Mouse (Mus musculus): ENCODE measurements around the gene Cbx5. TPM values are rescaled to one million over a fixed set of nuclear protein-coding genes. Genes with fewer than 3 reads are reported as not detected.

Gene Cbx5
- polyA plus RNA-seq, 1 experiment = 172 TPM

GRCm38 (mm10) chr15:103177611-103178041 is 62.0 kb downstream of the Cbx5 start:
- no peak overlapping the region for H3K27ac ChIP-seq (ENCODE audit: insufficient read depth, low read length)
- TF ChIP-seq POLR2A (IDR thresholded peaks at IDR 0.05; ENCODE audit: low read depth, low read length) (no peak), CTCF (IDR thresholded peaks at IDR 0.05; ENCODE audit: borderline replicate concordance, insufficient read depth, low read length) (no peak)
- H3K4me3 ChIP-seq (ENCODE audit: insufficient read depth, low read length) = no peak overlapping the region
- no peaks in the 10 kb centered on the region for H3K4me1 ChIP-seq (ENCODE audit: control insufficient read depth, insufficient read depth, low read length)

GRCm38 (mm10) chr15:103176874-103177421 is 62.7 kb downstream of the Cbx5 start:
- Histone ChIP-seq H3K27ac (ENCODE audit: insufficient read depth, low read length) (no peak overlapping the region), H3K4me1 (ENCODE audit: control insufficient read depth, insufficient read depth, low read length) (no peaks in the 10 kb centered on the region), H3K4me3 (ENCODE audit: insufficient read depth, low read length) (no peak overlapping the region)
- TF ChIP-seq CTCF (IDR thresholded peaks at IDR 0.05; ENCODE audit: borderline replicate concordance, insufficient read depth, low read length) (peak; percentile 95), POLR2A (IDR thresholded peaks at IDR 0.05; ENCODE audit: low read depth, low read length) (no peak)

- Histone ChIP-seq H3K4me3 (ENCODE audit: insufficient read depth, low read length) (no peak overlapping the region), H3K27ac (ENCODE audit: insufficient read depth, low read length) (no peak overlapping the region), H3K4me1 (ENCODE audit: control insufficient read depth, insufficient read depth, low read length) (peaks cover 5% of the 10 kb centered on the region; the same call in 1 of the 2 replicates)
- TF ChIP-seq POLR2A (IDR thresholded peaks at IDR 0.05; ENCODE audit: low read depth, low read length) (no peak), CTCF (IDR thresholded peaks at IDR 0.05; ENCODE audit: borderline replicate concordance, insufficient read depth, low read length) (no peak)
These were observed 66.4 kb downstream of the Cbx5 start for GRCm38 (mm10) chr15:103173251-103173650.

- TF ChIP-seq POLR2A (IDR thresholded peaks at IDR 0.05; ENCODE audit: low read depth, low read length) (no peak), CTCF (IDR thresholded peaks at IDR 0.05; ENCODE audit: borderline replicate concordance, insufficient read depth, low read length) (peak; percentile 48)
- Histone ChIP-seq H3K4me1 (ENCODE audit: control insufficient read depth, insufficient read depth, low read length) (peaks cover 5% of the 10 kb centered on the region; the same call in 1 of the 2 replicates), H3K27ac (ENCODE audit: insufficient read depth, low read length) (no peak overlapping the region), H3K4me3 (ENCODE audit: insufficient read depth, low read length) (no peak overlapping the region)
These were observed 67.1 kb downstream of the Cbx5 start for GRCm38 (mm10) chr15:103172537-103172936.

GRCm38 (mm10) chr15:103171276-103171675 is 68.3 kb downstream of the Cbx5 start:
- Histone ChIP-seq H3K27ac (ENCODE audit: insufficient read depth, low read length) (no peak overlapping the region), H3K4me3 (ENCODE audit: insufficient read depth, low read length) (no peak overlapping the region), H3K4me1 (ENCODE audit: control insufficient read depth, insufficient read depth, low read length) (peaks cover 5% of the 10 kb centered on the region; the same call in 1 of the 2 replicates)
- TF ChIP-seq POLR2A (IDR thresholded peaks at IDR 0.05; ENCODE audit: low read depth, low read length) (no peak), CTCF (IDR thresholded peaks at IDR 0.05; ENCODE audit: borderline replicate concordance, insufficient read depth, low read length) (no peak)

GRCm38 (mm10) chr15:103170316-103170679 is 69.3 kb downstream of the Cbx5 start:
- Histone ChIP-seq H3K4me3 (ENCODE audit: insufficient read depth, low read length) (no peak overlapping the region), H3K4me1 (ENCODE audit: control insufficient read depth, insufficient read depth, low read length) (peaks cover 6% of the 10 kb centered on the region), H3K27ac (ENCODE audit: insufficient read depth, low read length) (no peak overlapping the region)
- TF ChIP-seq POLR2A (IDR thresholded peaks at IDR 0.05; ENCODE audit: low read depth, low read length) (no peak), CTCF (IDR thresholded peaks at IDR 0.05; ENCODE audit: borderline replicate concordance, insufficient read depth, low read length) (no peak)

- peak overlapping the region; percentile 17 for H3K4me3 ChIP-seq (ENCODE audit: insufficient read depth, low read length)
- no peak overlapping the region for H3K27ac ChIP-seq (ENCODE audit: insufficient read depth, low read length)
- peaks cover 6% of the 10 kb centered on the region for H3K4me1 ChIP-seq (ENCODE audit: control insufficient read depth, insufficient read depth, low read length)
- TF ChIP-seq CTCF (IDR thresholded peaks at IDR 0.05; ENCODE audit: borderline replicate concordance, insufficient read depth, low read length) = no peak
- no peak for TF ChIP-seq POLR2A (IDR thresholded peaks at IDR 0.05; ENCODE audit: low read depth, low read length)
These were observed 69.9 kb downstream of the Cbx5 start for GRCm38 (mm10) chr15:103169612-103170315.

GRCm38 (mm10) chr15:103168801-103169611 is 70.6 kb downstream of the Cbx5 start:
- peaks cover 6% of the 10 kb centered on the region for H3K4me1 ChIP-seq (ENCODE audit: control insufficient read depth, insufficient read depth, low read length)
- TF ChIP-seq POLR2A (IDR thresholded peaks at IDR 0.05; ENCODE audit: low read depth, low read length) (no peak), CTCF (IDR thresholded peaks at IDR 0.05; ENCODE audit: borderline replicate concordance, insufficient read depth, low read length) (no peak)
- peak overlapping the region; percentile 17 for H3K4me3 ChIP-seq (ENCODE audit: insufficient read depth, low read length)
- no peak overlapping the region for H3K27ac ChIP-seq (ENCODE audit: insufficient read depth, low read length)

GRCm38 (mm10) chr15:103167786-103168185 is 71.8 kb downstream of the Cbx5 start:
- Histone ChIP-seq H3K4me1 (ENCODE audit: control insufficient read depth, insufficient read depth, low read length) (peaks cover 6% of the 10 kb centered on the region), H3K27ac (ENCODE audit: insufficient read depth, low read length) (no peak overlapping the region), H3K4me3 (ENCODE audit: insufficient read depth, low read length) (no peak overlapping the region)
- no peak for TF ChIP-seq POLR2A (IDR thresholded peaks at IDR 0.05; ENCODE audit: low read depth, low read length)
- TF ChIP-seq CTCF (IDR thresholded peaks at IDR 0.05; ENCODE audit: borderline replicate concordance, insufficient read depth, low read length) = no peak
